Mouse (Mus musculus) olfactory bulb, adult 2 months (tissue): Measurements from ENCODE around the gene Marveld3. TPM values are rescaled to one million over a fixed set of nuclear protein-coding genes. Genes with fewer than 3 reads are reported as not detected.

Experiments
- H3K27ac ChIP-seq: fragments of 200-500 bp; 2 replicates; pipeline ENCODE4 v1.5.1; 2012; ENCODE audit warnings: low read depth, low read length; ENCODE audit not compliant: insufficient read depth
- H3K4me1 ChIP-seq: fragments of 200-500 bp; 2 replicates; pipeline ENCODE4 v1.6.1; 2012; ENCODE audit warnings: low read length; ENCODE audit not compliant: control insufficient read depth, insufficient read depth
- H3K4me3 ChIP-seq: fragments of 200-500 bp; 2 replicates; pipeline ENCODE4 v1.5.1; 2012; ENCODE audit warnings: mild to moderate bottlenecking, low read depth, low read length, moderate library complexity; ENCODE audit not compliant: insufficient read depth
- CTCF ChIP-seq: fragments of 200-500 bp; IDR thresholded peaks from 2 replicates; pipeline ENCODE4 v1.5.1; 2012; ENCODE audit warnings: low read depth, mild to moderate bottlenecking, low read length, moderate library complexity; ENCODE audit not compliant: insufficient read depth
- POLR2A ChIP-seq: fragments of 200-500 bp; IDR thresholded peaks from 2 replicates; pipeline ENCODE4 v1.6.1; 2012; ENCODE audit warnings: mild to moderate bottlenecking, low read depth, low read length, moderate library complexity; ENCODE audit not compliant: insufficient read depth
- WGBS: fragments of 180-500 bp; shearing (Covaris S2); methylation state at CpG from one replicate; pipeline ENCODE4 v1.1.7; 2018; 5-methylcytosine and 5-hydroxymethylcytosine counted together
- polyA plus RNA-seq: library from polyadenylated mRNA; stranded (reverse); fragments of >200 nt; gene quantifications from 2 replicates; pipeline ENCODE4 v1.2.4, GENCODE M21; 2012; ENCODE audit warnings: low replicate concordance; ENCODE audit not compliant: missing spikeins, insufficient read depth, insufficient read length

Marveld3 gene
- polyA plus RNA-seq, 1 experiment = not detected

DNA sequence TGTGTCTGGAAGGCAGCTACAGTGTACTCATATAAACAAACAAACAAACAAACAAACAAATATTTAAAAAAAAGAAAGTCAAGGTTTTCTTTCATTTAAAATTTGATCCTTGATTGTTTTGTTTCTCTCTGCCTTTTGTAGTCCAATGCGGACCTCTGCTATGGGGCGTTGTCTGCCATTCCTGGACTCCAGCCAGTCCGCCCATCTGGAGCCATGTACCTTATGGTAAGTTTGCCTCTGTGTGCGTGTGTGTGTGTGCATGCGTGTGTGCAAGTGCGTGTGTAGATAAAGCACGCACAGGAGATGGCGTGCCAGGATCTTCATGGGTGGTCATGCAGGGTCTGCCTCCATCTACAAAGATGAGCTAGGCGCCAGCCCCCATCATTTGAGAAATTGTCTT lies 35.4 kb upstream of the Marveld3 start:
- WGBS = 93% methylated on average over 9 of the region's 9 CpGs
- TF ChIP-seq POLR2A = no peak
- no peak for TF ChIP-seq CTCF
- Histone ChIP-seq H3K4me3 (no peak overlapping the region), H3K4me1 (no peaks in the 10 kb centered on the region), H3K27ac (no peak overlapping the region)

DNA sequence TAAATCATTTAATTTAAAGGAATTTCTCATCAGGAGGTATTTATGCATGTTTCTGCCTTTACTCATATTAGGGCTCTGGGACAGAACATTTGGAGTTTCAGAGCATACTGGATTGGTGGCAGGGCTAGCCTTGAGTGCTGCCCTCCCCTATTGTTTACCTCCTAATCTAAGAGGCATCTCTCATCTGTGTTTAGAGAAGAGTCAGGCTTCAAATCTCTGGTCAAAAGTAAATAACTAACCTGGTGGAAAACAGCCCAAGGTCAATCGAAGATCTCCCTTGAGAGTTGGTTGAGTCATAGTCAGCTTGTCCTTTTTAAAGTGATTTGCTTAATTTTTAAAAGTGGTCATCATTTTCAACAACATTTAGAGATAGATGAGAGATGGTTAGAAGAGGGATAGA lies 30.9 kb upstream of the Marveld3 start:
- no peaks in the 10 kb centered on the region for H3K4me1 ChIP-seq
- no peak overlapping the region for H3K4me3 ChIP-seq
- H3K27ac ChIP-seq = no peak overlapping the region
- TF ChIP-seq POLR2A (no peak), CTCF (no peak)
- 85% methylated on average over 1 of the region's 1 CpGs for WGBS

GRCm38 (mm10) chr8:109992166-109992565 lies 30.2 kb upstream of the Marveld3 start:
- Histone ChIP-seq H3K4me1 (no peaks in the 10 kb centered on the region), H3K27ac (no peak overlapping the region), H3K4me3 (no peak overlapping the region)
- WGBS = 50% methylated on average over 5 of the region's 5 CpGs
- TF ChIP-seq CTCF = no peak
- no peak for TF ChIP-seq POLR2A

- peaks cover 2% of the 10 kb centered on the region; the same call in 1 of the 2 replicates for H3K4me1 ChIP-seq
- 83% methylated on average over 8 of the region's 8 CpGs for WGBS
Observed at GRCm38 (mm10) chr8:109990224-109990623, 28.2 kb upstream of the Marveld3 start, which contains the start of gene Tat. Gene Tat, plus strand, starts transcription at chr8:109990437.

DNA sequence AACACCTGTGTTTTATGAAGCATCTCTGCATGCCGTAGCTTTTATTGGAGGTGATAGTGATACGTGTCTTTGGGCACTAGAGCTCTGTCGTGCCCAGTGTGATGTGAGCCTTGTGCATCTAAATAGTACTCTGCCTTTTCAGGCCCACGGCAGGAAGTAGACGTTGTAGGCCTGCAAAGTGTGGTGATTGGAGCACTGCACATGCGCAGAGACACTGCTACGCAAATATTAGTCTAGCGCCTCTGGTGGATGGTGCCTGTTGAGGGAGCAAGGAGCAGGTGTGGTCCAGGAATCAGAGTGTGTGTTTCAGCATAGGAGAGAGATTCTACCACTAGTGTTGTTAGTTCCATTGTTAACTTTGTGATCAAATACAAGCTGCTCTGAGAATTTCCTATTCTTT lies 27.1 kb upstream of the Marveld3 start:
- WGBS = 95% methylated on average over 8 of the region's 8 CpGs
- TF ChIP-seq CTCF = no peak
- TF ChIP-seq POLR2A = no peak
- Histone ChIP-seq H3K4me3 (no peak overlapping the region), H3K4me1 (peaks cover 2% of the 10 kb centered on the region; the same call in 1 of the 2 replicates), H3K27ac (no peak overlapping the region)

More at GRCm38 (mm10) chr8:109990224-109990623, 28.2 kb upstream of the Marveld3 start, which contains the start of gene Tat:
- Histone ChIP-seq H3K27ac (no peak within 1 kb of the TSS), H3K4me3 (no peak within 1 kb of the TSS)
- TF ChIP-seq POLR2A (no peak), CTCF (no peak)

GRCm38 (mm10) chr8:109987776-109988175 lies 25.8 kb upstream of the Marveld3 start:
- no peak for TF ChIP-seq CTCF
- TF ChIP-seq POLR2A = no peak

DNA sequence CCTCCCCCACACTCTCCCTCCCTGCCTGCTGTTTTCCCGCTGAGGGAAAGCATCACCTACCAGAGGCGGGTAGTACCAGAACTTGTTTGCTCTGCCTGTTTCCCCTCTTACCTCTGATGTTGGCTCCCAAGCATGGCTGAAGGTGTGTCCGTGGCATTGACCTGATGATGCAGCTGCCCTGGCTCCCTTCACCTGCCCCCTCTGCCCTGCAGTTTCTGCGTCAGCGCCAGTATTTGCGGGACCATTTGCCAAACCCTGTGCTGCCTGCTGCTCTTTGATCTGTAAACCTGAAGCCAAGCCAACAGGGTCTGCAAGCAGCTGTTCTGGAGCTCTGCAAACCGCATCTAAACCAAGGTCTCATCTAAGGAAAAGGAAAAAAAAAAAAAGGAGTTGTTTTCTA lies 24.4 kb upstream of the Marveld3 start:
- WGBS = 44% methylated on average over 7 of the region's 7 CpGs
- peaks cover 2% of the 10 kb centered on the region; the same call in 1 of the 2 replicates for H3K4me1 ChIP-seq
- H3K4me3 ChIP-seq = no peak overlapping the region
- no peak overlapping the region for H3K27ac ChIP-seq
- TF ChIP-seq CTCF (no peak), POLR2A (no peak)

More at GRCm38 (mm10) chr8:109987776-109988175, 25.8 kb upstream of the Marveld3 start:
- no peak overlapping the region for H3K4me3 ChIP-seq
- WGBS = 89% methylated on average over 7 of the region's 7 CpGs
- H3K27ac ChIP-seq = no peak overlapping the region
- peaks cover 2% of the 10 kb centered on the region; the same call in 1 of the 2 replicates for H3K4me1 ChIP-seq

- 30% methylated on average over 5 of the region's 5 CpGs for WGBS
- Histone ChIP-seq H3K4me3 (no peak overlapping the region), H3K4me1 (peaks cover 2% of the 10 kb centered on the region; the same call in 1 of the 2 replicates), H3K27ac (0 out of 2 replicates have a peak overlapping the region, but pooled peaks have one; percentile 17)
- TF ChIP-seq POLR2A = no peak
- no peak for TF ChIP-seq CTCF
Observed at GRCm38 (mm10) chr8:109983944-109984343, 21.9 kb upstream of the Marveld3 start.

DNA sequence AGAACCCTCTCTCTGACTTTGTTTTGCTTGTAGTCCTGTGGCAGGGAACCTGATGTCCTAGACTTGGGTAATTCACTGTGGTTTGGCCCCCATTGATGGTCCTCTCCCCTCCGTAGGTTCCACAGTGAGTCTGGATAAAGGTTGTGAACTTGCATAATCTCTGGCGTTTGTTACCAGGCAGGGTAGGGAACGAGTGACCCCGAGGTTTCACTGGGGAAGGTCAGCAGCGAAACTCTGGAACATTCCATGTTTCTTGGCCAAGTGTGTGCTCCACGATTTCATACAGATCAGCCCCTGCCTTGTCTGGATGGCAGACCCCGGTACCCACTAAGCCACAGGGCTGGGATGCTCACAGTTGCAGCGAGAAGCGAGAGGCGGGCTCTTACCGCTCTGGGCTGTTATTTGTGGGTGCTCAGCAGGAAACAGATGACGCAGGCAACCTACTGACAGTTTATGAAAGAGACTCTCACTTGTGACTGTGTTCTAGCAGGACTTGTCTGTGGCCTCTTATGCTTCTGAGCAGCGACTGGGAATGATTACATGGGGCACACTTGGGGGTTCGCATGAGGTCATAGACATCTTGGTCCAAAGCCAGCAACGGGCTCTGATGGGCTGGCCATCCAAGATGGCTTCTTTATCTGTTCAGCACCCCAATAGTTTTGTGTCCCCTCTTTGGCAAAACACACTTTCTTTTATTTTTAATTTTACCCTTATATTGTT lies 20.5 kb upstream of the Marveld3 start:
- TF ChIP-seq CTCF = no peak
- TF ChIP-seq POLR2A = no peak
- Histone ChIP-seq H3K27ac (no peak overlapping the region), H3K4me1 (peaks cover 2% of the 10 kb centered on the region; the same call in 1 of the 2 replicates), H3K4me3 (no peak overlapping the region)
- WGBS = 53% methylated on average over 15 of the region's 15 CpGs

- Histone ChIP-seq H3K4me3 (no peak overlapping the region), H3K4me1 (no peaks in the 10 kb centered on the region; the same call in 1 of the 2 replicates), H3K27ac (no peak overlapping the region)
- TF ChIP-seq CTCF (no peak), POLR2A (no peak)
- WGBS = 87% methylated on average over 6 of the region's 6 CpGs
Observed at GRCm38 (mm10) chr8:109979339-109979738, 17.3 kb upstream of the Marveld3 start.
